Mouse (Mus musculus) midbrain, postnatal 0 days (tissue): Measurements from ENCODE around the gene Arhgap18. TPM values are rescaled to one million over a fixed set of nuclear protein-coding genes. Genes with fewer than 3 reads are reported as not detected.
A peak's percentile ranks its signal among the peaks of the same experiment; 100 is the strongest.
"Not testable (repeated sequence)": the region's sequence is repeated elsewhere in the genome, so short reads cannot be mapped to it uniquely, and the experiment has no call there.

Experiments used
- ATAC-seq: fragments of 200-750 bp; cut with Nextera tagmentation; 2 replicates; pipeline ENCODE4 v1.8.0; 2017; ENCODE audit warnings: moderate number of reproducible peaks, mild to moderate bottlenecking, moderate TSS enrichment, moderate library complexity; ENCODE audit not compliant: low FRiP score
- DNase-seq: peaks from one replicate; pipeline ENCODE4 v3.0.0-alpha.2; 2015; ENCODE audit warnings: low spot score
- H3K27ac ChIP-seq: fragments of 300-500 bp; sonication (generic); 2 replicates; pipeline ENCODE4 v1.5.1; 2014; ENCODE audit warnings: low read depth, mild to moderate bottlenecking, low read length, mixed read lengths
- H3K27me3 ChIP-seq: fragments of 300-500 bp; sonication (generic); 2 replicates; pipeline ENCODE4 v1.6.1; 2014; ENCODE audit warnings: low read length, control low read depth, mixed read lengths; ENCODE audit not compliant: insufficient read depth
- H3K36me3 ChIP-seq: fragments of 300-500 bp; sonication (generic); 2 replicates; pipeline ENCODE4 v1.6.1; 2014; ENCODE audit warnings: low read length, control low read depth, mixed read lengths; ENCODE audit not compliant: insufficient read depth
- H3K4me1 ChIP-seq: fragments of 300-500 bp; sonication (generic); 2 replicates; pipeline ENCODE4 v1.6.1; 2014; ENCODE audit warnings: mild to moderate bottlenecking, control low read depth, antibody characterized with exemption, low read length, mixed read lengths; ENCODE audit not compliant: insufficient read depth
- H3K4me2 ChIP-seq: fragments of 300-500 bp; sonication (generic); 2 replicates; pipeline ENCODE4 v1.6.1; 2014; ENCODE audit warnings: low read depth, mild to moderate bottlenecking, low read length, mixed read lengths; ENCODE audit not compliant: poor library complexity, severe bottlenecking
- H3K4me3 ChIP-seq: fragments of 300-500 bp; sonication (generic); 2 replicates; pipeline ENCODE4 v1.5.1; 2014; ENCODE audit warnings: low read depth, mild to moderate bottlenecking, low read length, moderate library complexity
- H3K9ac ChIP-seq: fragments of 300-500 bp; sonication (generic); replicated peaks from 2 replicates; pipeline ENCODE4 v1.6.1; 2014; ENCODE audit warnings: mild to moderate bottlenecking, low read length, moderate library complexity, mixed read lengths; ENCODE audit not compliant: poor library complexity, severe bottlenecking
- H3K9me3 ChIP-seq: fragments of 300-500 bp; sonication (generic); 2 replicates; pipeline ENCODE4 v1.6.1; 2016; ENCODE audit warnings: low read length, control low read depth
- CTCF ChIP-seq: IDR thresholded peaks from 2 replicates; pipeline ENCODE4 v1.5.1; 2016; ENCODE audit warnings: antibody characterized with exemption, mild to moderate bottlenecking
- WGBS: fragments of 180-500 bp; shearing (Covaris S2); extraction: QIAGEN DNeasy Blood & Tissue Kit; methylation state at CpG from one replicate; pipeline ENCODE4 v1.1.7; 2014; 5-methylcytosine and 5-hydroxymethylcytosine counted together
- polyA plus RNA-seq: library from polyadenylated mRNA; unstranded; fragments of >200 nt; fragmentation: Nextera tagmentation; extraction: Ambion mirVana; gene quantifications from 2 replicates; pipeline ENCODE4 v1.2.1, GENCODE M21; 2015
- total RNA-seq: library from RNA; depleted of rRNA; stranded (reverse); fragments of >200 nt; gene quantifications from 2 replicates; pipeline ENCODE4 v1.2.3, GENCODE M21; 2014

Gene Arhgap18
- total and polyA plus RNA-seq, 2 experiments from 2014 or later, result 8.7 to 9.8 TPM

- no peak for ATAC-seq
- H3K36me3 ChIP-seq, result 0 out of 2 replicates have a peak, but pooled peaks cover 3% of the 10 kb centered on the region
- H3K27ac ChIP-seq, result no peak overlapping the region
- no peak overlapping the region for H3K4me2 ChIP-seq
- 86% methylated on average over 3 of the region's 3 CpGs for WGBS
- H3K9ac ChIP-seq, result no peak overlapping the region
- peaks cover 3% of the 10 kb centered on the region; the same call in 1 of the 2 replicates for H3K4me1 ChIP-seq
- H3K4me3 ChIP-seq, result no peak overlapping the region
- no peak for DNase-seq
- no peak for TF ChIP-seq CTCF
- no peaks in the 10 kb centered on the region for H3K9me3 ChIP-seq
- no peaks in the 10 kb centered on the region for H3K27me3 ChIP-seq
Observed at GRCm38 (mm10) chr10:26911176-26911575, 158.0 kb downstream of the Arhgap18 start.

DNA sequence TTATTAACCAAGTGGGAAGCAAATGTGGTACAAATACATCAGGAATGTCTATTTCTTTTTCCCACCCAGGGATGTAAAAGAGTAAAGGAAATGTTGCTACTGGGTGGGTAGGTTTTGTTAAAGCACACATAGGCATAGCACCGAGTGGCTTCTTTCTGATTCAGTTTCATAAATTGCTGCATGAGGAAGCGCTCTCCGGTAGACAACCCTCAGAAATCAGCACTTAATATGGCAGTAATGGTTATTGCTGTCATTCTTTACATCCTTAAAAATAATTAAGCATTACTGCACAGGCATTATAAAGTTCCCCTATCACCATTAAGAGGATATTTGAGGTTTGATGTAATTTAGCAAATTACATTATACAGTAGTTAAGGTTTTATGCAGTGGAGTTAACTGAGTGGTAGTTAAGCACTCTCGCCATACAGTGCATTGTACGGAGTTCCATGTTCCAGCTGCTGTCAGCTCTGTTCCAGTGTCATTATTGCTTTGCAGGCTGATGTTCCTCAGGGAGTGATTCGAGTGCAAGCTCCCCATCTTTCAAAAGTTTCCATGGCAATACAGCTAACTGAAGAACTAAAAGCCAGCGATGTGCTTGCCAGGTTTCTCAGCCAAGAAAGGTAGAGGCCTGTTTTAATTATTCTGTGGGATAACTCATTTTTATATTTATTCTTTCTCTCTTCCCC, 159.0 kb downstream of the Arhgap18 start:
- H3K9me3 ChIP-seq, result no peaks in the 10 kb centered on the region
- ATAC-seq, result peak; percentile 85
- peaks cover 3% of the 10 kb centered on the region; the same call in 1 of the 2 replicates for H3K4me1 ChIP-seq
- WGBS, result 40% methylated on average over 7 of the region's 7 CpGs
- H3K4me2 ChIP-seq, result no peak overlapping the region
- H3K27ac ChIP-seq, result no peak overlapping the region
- no peak overlapping the region for H3K4me3 ChIP-seq
- H3K27me3 ChIP-seq, result no peaks in the 10 kb centered on the region
- DNase-seq, result peak; percentile 60
- H3K36me3 ChIP-seq, result no peaks in the 10 kb centered on the region
- H3K9ac ChIP-seq, result no peak overlapping the region
- TF ChIP-seq CTCF, result no peak

- no peaks in the 10 kb centered on the region for H3K36me3 ChIP-seq
- H3K27ac ChIP-seq, result no peak overlapping the region
- no peak overlapping the region for H3K9ac ChIP-seq
- ATAC-seq (peak; percentile 76; the same call in 1 of the 2 replicates), DNase-seq (no peak)
- no peak overlapping the region for H3K4me3 ChIP-seq
- no peaks in the 10 kb centered on the region for H3K27me3 ChIP-seq
- peaks cover 3% of the 10 kb centered on the region; the same call in 1 of the 2 replicates for H3K4me1 ChIP-seq
- no peak overlapping the region for H3K4me2 ChIP-seq
- no peaks in the 10 kb centered on the region for H3K9me3 ChIP-seq
- WGBS, result 39% methylated on average over 1 of the region's 1 CpGs
- no peak for TF ChIP-seq CTCF
Observed at GRCm38 (mm10) chr10:26912807-26913206, 159.6 kb downstream of the Arhgap18 start.

- WGBS, result 39% methylated on average over 5 of the region's 5 CpGs
- no peaks in the 10 kb centered on the region for H3K27me3 ChIP-seq
- no peaks in the 10 kb centered on the region for H3K4me1 ChIP-seq
- H3K4me3 ChIP-seq, result no peak overlapping the region
- H3K27ac ChIP-seq, result no peak overlapping the region
- H3K4me2 ChIP-seq, result no peak overlapping the region
- DNase-seq (peak; percentile 71), ATAC-seq (peak; percentile 58; the same call in 1 of the 2 replicates)
- no peak overlapping the region for H3K9ac ChIP-seq
- no peaks in the 10 kb centered on the region for H3K9me3 ChIP-seq
- no peaks in the 10 kb centered on the region for H3K36me3 ChIP-seq
- peak; percentile 78 for TF ChIP-seq CTCF
Observed at GRCm38 (mm10) chr10:26919307-26919977, 166.2 kb downstream of the Arhgap18 start.

GRCm38 (mm10) chr10:26920383-26920979, 167.3 kb downstream of the Arhgap18 start:
- Histone ChIP-seq H3K4me1 (no peaks in the 10 kb centered on the region), H3K27me3 (no peaks in the 10 kb centered on the region), H3K9me3 (no peaks in the 10 kb centered on the region), H3K4me2 (no peak overlapping the region), H3K36me3 (no peaks in the 10 kb centered on the region), H3K4me3 (no peak overlapping the region), H3K27ac (no peak overlapping the region), H3K9ac (no peak overlapping the region)
- no peak for DNase-seq
- no peak for TF ChIP-seq CTCF
- WGBS, result 66% methylated on average over 8 of the region's 8 CpGs
- no peak for ATAC-seq

- not testable (repeated sequence) for DNase-seq, H3K27ac ChIP-seq, H3K4me3 ChIP-seq, ATAC-seq, H3K4me1 ChIP-seq, H3K27me3 ChIP-seq, H3K4me2 ChIP-seq, H3K9ac ChIP-seq, H3K36me3 ChIP-seq, H3K9me3 ChIP-seq
- 85% methylated on average over 6 of the region's 6 CpGs for WGBS
Observed at GRCm38 (mm10) chr10:26936056-26936455, 182.8 kb downstream of the Arhgap18 start.

GRCm38 (mm10) chr10:26938464-26938863, 185.2 kb downstream of the Arhgap18 start:
- H3K4me1 ChIP-seq, H3K27me3 ChIP-seq, H3K4me3 ChIP-seq, H3K4me2 ChIP-seq, H3K27ac ChIP-seq, H3K9ac ChIP-seq, H3K9me3 ChIP-seq, DNase-seq, ATAC-seq, H3K36me3 ChIP-seq: not testable (repeated sequence)
- WGBS, result 80% methylated on average over 4 of the region's 4 CpGs
